Mouse (Mus musculus): ENCODE measurements around the gene Hprt. TPM values are rescaled to one million over a fixed set of nuclear protein-coding genes. Genes with fewer than 3 reads are reported as not detected.
A peak's percentile ranks its signal among the peaks of the same experiment; 100 is the strongest.

The Hprt gene
- polyA plus RNA-seq, 1 experiment = 93.6 TPM

GRCm38 (mm10) chrX:53055771-53056170 is 67.8 kb downstream of the Hprt start:
- Histone ChIP-seq H3K4me1 (ENCODE audit: control insufficient read depth, insufficient read depth, insufficient read length, low read length) (no peaks in the 10 kb centered on the region; the same call in 1 of the 2 replicates), H3K27ac (replicated peaks; ENCODE audit: low read depth, low read length) (no peak overlapping the region)

GRCm38 (mm10) chrX:53056627-53057026 is 68.7 kb downstream of the Hprt start:
- H3K27ac ChIP-seq (replicated peaks; ENCODE audit: low read depth, low read length) = peak overlapping the region; percentile 90
- H3K4me1 ChIP-seq (ENCODE audit: control insufficient read depth, insufficient read depth, insufficient read length, low read length) = no peaks in the 10 kb centered on the region; the same call in 1 of the 2 replicates
- H3K4me3 ChIP-seq (ENCODE audit: insufficient read depth, low read depth, low read length) = peak overlapping the region; percentile 86

More at GRCm38 (mm10) chrX:53055771-53056170, 67.8 kb downstream of the Hprt start:
- peak overlapping the region; percentile 86 for H3K4me3 ChIP-seq (ENCODE audit: insufficient read depth, low read depth, low read length)

- H3K4me3 ChIP-seq (ENCODE audit: insufficient read depth, low read depth, low read length) = peak overlapping the region; percentile 86
- no peaks in the 10 kb centered on the region; the same call in 1 of the 2 replicates for H3K4me1 ChIP-seq (ENCODE audit: control insufficient read depth, insufficient read depth, insufficient read length, low read length)
- H3K27ac ChIP-seq (replicated peaks; ENCODE audit: low read depth, low read length) = peak overlapping the region; percentile 90
Measured at GRCm38 (mm10) chrX:53057054-53057759, 69.3 kb downstream of the Hprt start.

DNA sequence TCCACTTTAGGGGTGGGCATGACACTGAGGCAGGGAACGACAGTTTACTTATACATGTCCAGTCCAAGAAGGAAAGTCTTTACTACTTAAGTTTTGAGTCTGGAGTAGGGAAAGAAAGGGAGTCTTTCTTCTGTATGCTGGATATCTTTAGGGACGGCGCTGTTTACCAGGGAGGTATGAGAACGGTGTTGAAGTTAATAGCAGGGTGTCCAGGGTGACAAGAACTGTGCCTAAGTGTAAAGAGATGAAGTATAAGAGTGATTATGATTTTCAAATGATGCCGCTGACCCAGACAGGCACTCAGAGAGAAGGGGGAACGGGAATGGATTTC is 69.8 kb downstream of the Hprt start:
- peak overlapping the region; percentile 86 for H3K4me3 ChIP-seq (ENCODE audit: insufficient read depth, low read depth, low read length)
- peak overlapping the region; percentile 83 for H3K27ac ChIP-seq (replicated peaks; ENCODE audit: low read depth, low read length)
- no peaks in the 10 kb centered on the region; the same call in 1 of the 2 replicates for H3K4me1 ChIP-seq (ENCODE audit: control insufficient read depth, insufficient read depth, insufficient read length, low read length)

- Histone ChIP-seq H3K4me1 (ENCODE audit: control insufficient read depth, insufficient read depth, insufficient read length, low read length) (no peaks in the 10 kb centered on the region), H3K4me3 (ENCODE audit: insufficient read depth, low read depth, low read length) (peak overlapping the region; percentile 56), H3K27ac (replicated peaks; ENCODE audit: low read depth, low read length) (no peak overlapping the region)
Measured at GRCm38 (mm10) chrX:53058459-53059280, 70.7 kb downstream of the Hprt start.

GRCm38 (mm10) chrX:53059426-53060007 is 71.6 kb downstream of the Hprt start:
- no peaks in the 10 kb centered on the region for H3K4me1 ChIP-seq (ENCODE audit: control insufficient read depth, insufficient read depth, insufficient read length, low read length)
- peak overlapping the region; percentile 20; the same call in 1 of the 2 replicates for H3K4me3 ChIP-seq (ENCODE audit: insufficient read depth, low read depth, low read length)
- no peak overlapping the region for H3K27ac ChIP-seq (replicated peaks; ENCODE audit: low read depth, low read length)

DNA sequence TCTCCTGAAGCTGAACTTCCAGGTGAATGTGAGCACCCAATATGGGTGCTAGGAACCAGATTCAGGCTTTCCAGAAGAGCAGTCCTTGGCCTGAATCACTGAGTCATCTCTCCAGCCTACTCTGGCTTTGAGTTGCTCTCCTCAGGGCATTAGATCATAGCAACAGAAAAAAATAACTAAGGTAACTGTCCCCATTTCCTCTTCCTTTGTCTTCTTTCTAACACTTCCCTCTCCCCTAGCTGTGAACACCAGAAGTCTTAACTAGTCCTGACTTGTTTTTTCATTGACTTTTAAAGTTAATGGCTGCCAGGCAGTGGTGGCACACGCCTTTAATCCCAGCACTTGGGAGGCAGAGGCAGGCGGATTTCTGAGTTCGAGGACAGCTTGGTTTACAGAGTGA is 76.5 kb downstream of the Hprt start:
- H3K4me1 ChIP-seq (ENCODE audit: control insufficient read depth, insufficient read depth, insufficient read length, low read length) = no peaks in the 10 kb centered on the region
- H3K27ac ChIP-seq (replicated peaks; ENCODE audit: low read depth, low read length) = no peak overlapping the region
- no peak overlapping the region for H3K4me3 ChIP-seq (ENCODE audit: insufficient read depth, low read depth, low read length)

Other genes starting within 250 kb of the Hprt start
- gene Ccdc160, start 196.9 kb upstream of the Hprt start, polyA plus RNA-seq (2012; ENCODE audit: insufficient read depth, insufficient read length, missing spikeins) = not detected in 2 replicates
- gene Phf6, start 75.9 kb upstream of the Hprt start, polyA plus RNA-seq (2012; ENCODE audit: insufficient read depth, insufficient read length, missing spikeins) = 6.5 and 6.8 TPM in 2 replicates